Mouse (Mus musculus) stomach, embryonic 16.5 days (tissue): ENCODE results near the gene Mgat5. TPM values are rescaled to one million over a fixed set of nuclear protein-coding genes. Genes with fewer than 3 reads are reported as not detected.

Experiments used
- ATAC-seq: fragments of 200-750 bp; cut with Nextera tagmentation; 2 replicates; pipeline ENCODE4 v1.8.0; 2017; ENCODE audit warnings: moderate number of reproducible peaks, moderate TSS enrichment; ENCODE audit not compliant: insufficient read depth, low FRiP score
- H3K27ac ChIP-seq: fragments of 300-500 bp; sonication (generic); 2 replicates; pipeline ENCODE4 v1.5.1; 2014; ENCODE audit warnings: low read length
- H3K27me3 ChIP-seq: fragments of 300-500 bp; sonication (generic); 2 replicates; pipeline ENCODE4 v1.6.1; 2014; ENCODE audit warnings: low read length, control low read depth, mixed read lengths; ENCODE audit not compliant: control insufficient read depth, insufficient read depth
- H3K36me3 ChIP-seq: fragments of 300-500 bp; sonication (generic); 2 replicates; pipeline ENCODE4 v1.6.1; 2014; ENCODE audit warnings: low read length; ENCODE audit not compliant: control insufficient read depth, insufficient read depth
- H3K4me1 ChIP-seq: fragments of 300-500 bp; sonication (generic); 2 replicates; pipeline ENCODE4 v1.6.1; 2014; ENCODE audit warnings: low read length, control low read depth, mixed read lengths; ENCODE audit not compliant: control insufficient read depth, insufficient read depth
- H3K4me2 ChIP-seq: fragments of 300-500 bp; sonication (generic); 2 replicates; pipeline ENCODE4 v1.6.1; 2014; ENCODE audit warnings: low read depth, low read length, mixed read lengths
- H3K4me3 ChIP-seq: fragments of 300-500 bp; sonication (generic); replicated peaks from 2 replicates; pipeline ENCODE4 v1.5.1; 2014; ENCODE audit warnings: mild to moderate bottlenecking, low read length
- H3K9ac ChIP-seq: fragments of 300-500 bp; sonication (generic); 2 replicates; pipeline ENCODE4 v1.6.1; 2014; ENCODE audit warnings: low read length
- H3K9me3 ChIP-seq: fragments of 300-500 bp; sonication (generic); replicated peaks from 2 replicates; pipeline ENCODE4 v1.6.1; 2016; ENCODE audit warnings: low read length, control low read depth; ENCODE audit not compliant: control insufficient read depth
- WGBS: fragments of 180-500 bp; shearing (Covaris S2); extraction: QIAGEN DNeasy Blood & Tissue Kit; methylation state at CpG from one replicate; pipeline ENCODE4 v1.1.7; 2014; 5-methylcytosine and 5-hydroxymethylcytosine counted together
- polyA plus RNA-seq: library from polyadenylated mRNA; unstranded; fragments of >200 nt; fragmentation: Nextera tagmentation; extraction: Ambion mirVana; gene quantifications from 2 replicates; pipeline ENCODE4 v1.2.1, GENCODE M21; 2015

The Mgat5 gene
- polyA plus RNA-seq, 1 experiment from 2014 or later, result 5.7 TPM

- Histone ChIP-seq H3K4me2 (no peak overlapping the region), H3K9ac (no peak overlapping the region), H3K4me3 (no peak overlapping the region), H3K27ac (no peak overlapping the region), H3K27me3 (no peaks in the 10 kb centered on the region), H3K9me3 (no peaks in the 10 kb centered on the region), H3K4me1 (peaks cover 6% of the 10 kb centered on the region; the same call in 1 of the 2 replicates), H3K36me3 (no peaks in the 10 kb centered on the region)
- ATAC-seq, result no peak
- 63% methylated on average over 3 of the region's 3 CpGs for WGBS
Observed at GRCm38 (mm10) chr1:127213434-127213833, 8.6 kb downstream of the Mgat5 start.

- H3K27me3 ChIP-seq, result no peaks in the 10 kb centered on the region
- H3K4me2 ChIP-seq, result no peak overlapping the region
- no peaks in the 10 kb centered on the region for H3K36me3 ChIP-seq
- no peak overlapping the region for H3K9ac ChIP-seq
- H3K4me1 ChIP-seq, result peaks cover 5% of the 10 kb centered on the region; the same call in 1 of the 2 replicates
- ATAC-seq, result no peak
- H3K27ac ChIP-seq, result no peak overlapping the region
- 83% methylated on average over 8 of the region's 8 CpGs for WGBS
- no peaks in the 10 kb centered on the region for H3K9me3 ChIP-seq
- no peak overlapping the region for H3K4me3 ChIP-seq
Observed at GRCm38 (mm10) chr1:127214585-127215232, 9.9 kb downstream of the Mgat5 start.

- Histone ChIP-seq H3K27ac (no peak overlapping the region), H3K4me2 (no peak overlapping the region), H3K9ac (no peak overlapping the region), H3K4me3 (no peak overlapping the region), H3K9me3 (no peaks in the 10 kb centered on the region; the same call in 1 of the 2 replicates), H3K36me3 (no peaks in the 10 kb centered on the region), H3K4me1 (peaks cover 5% of the 10 kb centered on the region; the same call in 1 of the 2 replicates), H3K27me3 (no peaks in the 10 kb centered on the region)
- ATAC-seq, result no peak
- WGBS, result 52% methylated on average over 2 of the region's 2 CpGs
Observed at GRCm38 (mm10) chr1:127216979-127217378, 12.2 kb downstream of the Mgat5 start.

GRCm38 (mm10) chr1:127217665-127218064, 12.8 kb downstream of the Mgat5 start:
- WGBS, result 66% methylated on average over 4 of the region's 4 CpGs

GRCm38 (mm10) chr1:127218182-127218581, 13.4 kb downstream of the Mgat5 start:
- Histone ChIP-seq H3K9ac (no peak overlapping the region), H3K36me3 (no peaks in the 10 kb centered on the region), H3K4me1 (peaks cover 5% of the 10 kb centered on the region; the same call in 1 of the 2 replicates), H3K4me2 (no peak overlapping the region), H3K27ac (no peak overlapping the region), H3K4me3 (no peak overlapping the region), H3K27me3 (no peaks in the 10 kb centered on the region), H3K9me3 (no peaks in the 10 kb centered on the region; the same call in 1 of the 2 replicates)
- ATAC-seq, result no peak
- 87% methylated on average over 7 of the region's 7 CpGs for WGBS

More at GRCm38 (mm10) chr1:127217665-127218064, 12.8 kb downstream of the Mgat5 start:
- no peak for ATAC-seq
- no peak overlapping the region for H3K27ac ChIP-seq
- no peak overlapping the region for H3K9ac ChIP-seq
- no peaks in the 10 kb centered on the region; the same call in 1 of the 2 replicates for H3K9me3 ChIP-seq
- no peaks in the 10 kb centered on the region for H3K27me3 ChIP-seq
- H3K36me3 ChIP-seq, result no peaks in the 10 kb centered on the region
- H3K4me2 ChIP-seq, result no peak overlapping the region
- H3K4me3 ChIP-seq, result no peak overlapping the region
- peaks cover 5% of the 10 kb centered on the region; the same call in 1 of the 2 replicates for H3K4me1 ChIP-seq

GRCm38 (mm10) chr1:127219161-127219560, 14.3 kb downstream of the Mgat5 start:
- Histone ChIP-seq H3K27me3 (no peaks in the 10 kb centered on the region), H3K9me3 (no peaks in the 10 kb centered on the region; the same call in 1 of the 2 replicates), H3K4me2 (no peak overlapping the region), H3K4me3 (no peak overlapping the region), H3K27ac (no peak overlapping the region), H3K9ac (no peak overlapping the region), H3K36me3 (no peaks in the 10 kb centered on the region), H3K4me1 (peaks cover 5% of the 10 kb centered on the region; the same call in 1 of the 2 replicates)
- WGBS, result 79% methylated on average over 4 of the region's 4 CpGs
- no peak for ATAC-seq

GRCm38 (mm10) chr1:127219621-127220020, 14.8 kb downstream of the Mgat5 start:
- Histone ChIP-seq H3K9me3 (no peaks in the 10 kb centered on the region; the same call in 1 of the 2 replicates), H3K27ac (no peak overlapping the region), H3K9ac (no peak overlapping the region), H3K36me3 (no peaks in the 10 kb centered on the region), H3K27me3 (no peaks in the 10 kb centered on the region), H3K4me3 (no peak overlapping the region), H3K4me1 (peaks cover 5% of the 10 kb centered on the region; the same call in 1 of the 2 replicates), H3K4me2 (no peak overlapping the region)
- 71% methylated on average over 4 of the region's 4 CpGs for WGBS
- ATAC-seq, result no peak

GRCm38 (mm10) chr1:127221998-127222736, 17.4 kb downstream of the Mgat5 start:
- no peaks in the 10 kb centered on the region for H3K36me3 ChIP-seq
- H3K27me3 ChIP-seq, result no peaks in the 10 kb centered on the region
- no peak overlapping the region for H3K4me3 ChIP-seq
- no peaks in the 10 kb centered on the region; the same call in 1 of the 2 replicates for H3K9me3 ChIP-seq
- ATAC-seq, result no peak
- H3K4me2 ChIP-seq, result no peak overlapping the region
- no peak overlapping the region for H3K9ac ChIP-seq
- 69% methylated on average over 8 of the region's 8 CpGs for WGBS
- peaks cover 5% of the 10 kb centered on the region; the same call in 1 of the 2 replicates for H3K4me1 ChIP-seq
- no peak overlapping the region for H3K27ac ChIP-seq

GRCm38 (mm10) chr1:127225060-127225459, 20.2 kb downstream of the Mgat5 start:
- H3K4me2 ChIP-seq, result no peak overlapping the region
- no peaks in the 10 kb centered on the region for H3K4me1 ChIP-seq
- ATAC-seq, result no peak
- WGBS, result 84% methylated on average over 5 of the region's 5 CpGs
- no peaks in the 10 kb centered on the region; the same call in 1 of the 2 replicates for H3K9me3 ChIP-seq
- H3K4me3 ChIP-seq, result no peak overlapping the region
- no peak overlapping the region for H3K27ac ChIP-seq
- no peaks in the 10 kb centered on the region for H3K27me3 ChIP-seq
- H3K36me3 ChIP-seq, result no peaks in the 10 kb centered on the region
- no peak overlapping the region for H3K9ac ChIP-seq
